Mouse (Mus musculus) adrenal gland, adult 2 months (tissue): Measurements from ENCODE around the gene Mitf. TPM values are rescaled to one million over a fixed set of nuclear protein-coding genes. Genes with fewer than 3 reads are reported as not detected.
A peak's percentile ranks its signal among the peaks of the same experiment; 100 is the strongest.

Experiments used
- DNase-seq: peaks from one replicate; pipeline ENCODE4 v3.0.0; 2021
- long read RNA-seq: library from polyadenylated mRNA; stranded (forward); transcript quantifications from one replicate; pipeline ENCODE4 v2.0.0, GENCODE M21; 2021
- polyA plus RNA-seq: library from polyadenylated mRNA; depleted of rRNA; stranded (reverse); fragments of >200 nt; gene quantifications from 2 replicates; pipeline ENCODE4 v1.2.3, GENCODE M21; 2012; rRNA removed
- total RNA-seq, 2 experiments: library from RNA; stranded (reverse); gene quantifications; 2 replicates each; pipeline ENCODE4 v1.2.3; 2021

Mitf gene
- total RNA-seq: 1 to 10 TPM; 8.6 to 8.8 TPM
- polyA plus RNA-seq: 3.3 and 4.1 TPM in 2 replicates
- long read RNA-seq: 0 reads

GRCm38 (mm10) chr6:97806781-97807743 is at the start of gene Mitf:
Gene Mitf, plus strand, starts transcription at chr6:97807052.
- DNase-seq: peak; percentile 96

- DNase-seq: no peak
These were observed 49.5 kb upstream of the Mitf start for GRCm38 (mm10) chr6:97757361-97757760.

- DNase-seq: no peak
These were observed 48.0 kb upstream of the Mitf start for GRCm38 (mm10) chr6:97758884-97759283.

GRCm38 (mm10) chr6:97759301-97759700 is 47.6 kb upstream of the Mitf start:
- DNase-seq: peak; percentile 67

GRCm38 (mm10) chr6:97761326-97761725 is 45.5 kb upstream of the Mitf start:
- DNase-seq: peak; percentile 36

GRCm38 (mm10) chr6:97763970-97764369 is 42.9 kb upstream of the Mitf start:
- DNase-seq: no peak

GRCm38 (mm10) chr6:97767836-97768235 is 39.0 kb upstream of the Mitf start:
- no peak for DNase-seq

- no peak for DNase-seq
These were observed 37.3 kb upstream of the Mitf start for GRCm38 (mm10) chr6:97769549-97769948.

GRCm38 (mm10) chr6:97781316-97781715 is 25.5 kb upstream of the Mitf start:
- peak; percentile 15 for DNase-seq

- DNase-seq: no peak
These were observed 24.6 kb upstream of the Mitf start for GRCm38 (mm10) chr6:97782291-97782690.

GRCm38 (mm10) chr6:97786871-97787270 is 20.0 kb upstream of the Mitf start:
- no peak for DNase-seq

GRCm38 (mm10) chr6:97788361-97788974 is 18.4 kb upstream of the Mitf start:
- DNase-seq: no peak

- no peak for DNase-seq
These were observed 17.2 kb upstream of the Mitf start for GRCm38 (mm10) chr6:97789700-97790099.

GRCm38 (mm10) chr6:97792104-97792503 is 14.7 kb upstream of the Mitf start:
- peak; percentile 38 for DNase-seq

GRCm38 (mm10) chr6:97795175-97795574 is 11.7 kb upstream of the Mitf start:
- DNase-seq: no peak

GRCm38 (mm10) chr6:97800615-97801014 is 6.2 kb upstream of the Mitf start:
- no peak for DNase-seq

GRCm38 (mm10) chr6:97806051-97806450 is 801 bp upstream of the Mitf start:
- no peak for DNase-seq

GRCm38 (mm10) chr6:97814191-97814590 is 7.3 kb downstream of the Mitf start:
- DNase-seq: no peak

GRCm38 (mm10) chr6:97815723-97816122 is 8.9 kb downstream of the Mitf start:
- DNase-seq: no peak

- no peak for DNase-seq
These were observed 10.0 kb downstream of the Mitf start for GRCm38 (mm10) chr6:97816806-97817205.

- DNase-seq: no peak
These were observed 11.3 kb downstream of the Mitf start for GRCm38 (mm10) chr6:97818128-97818527.

- DNase-seq: no peak
These were observed 12.1 kb downstream of the Mitf start for GRCm38 (mm10) chr6:97818948-97819347.

- DNase-seq: no peak
These were observed 13.7 kb downstream of the Mitf start for GRCm38 (mm10) chr6:97820505-97820904.
